In the genomic region with DNA sequence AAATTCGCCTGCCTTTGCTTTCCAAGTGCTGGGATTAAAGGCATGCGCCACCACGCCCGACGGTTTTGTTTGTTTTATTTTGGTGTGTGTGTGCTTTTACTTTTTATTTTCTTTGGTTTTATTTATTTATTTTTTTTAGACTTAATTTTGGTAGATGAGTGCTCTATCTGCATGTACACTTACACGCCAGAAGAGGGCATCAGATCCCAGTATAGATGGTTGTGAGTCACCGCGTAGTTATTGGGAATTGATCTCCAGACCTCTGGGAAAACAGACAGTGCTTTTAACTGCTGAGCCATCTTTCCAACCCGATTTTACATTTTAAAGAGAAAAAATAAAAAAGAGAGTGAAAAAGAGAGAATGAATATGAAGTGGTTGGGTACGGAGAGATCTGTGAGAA, we compare ENCODE assay signal across 9 mouse cellular contexts. TPM values are rescaled to one million over a fixed set of nuclear protein-coding genes. Genes with fewer than 3 reads are reported as not detected.
DNase-seq lines count a peak whose midpoint lies in the region; TF ChIP-seq lines count a peak whose summit lies in the region.
"Had no signal": no experiment of that assay in that cellular context is flagged by ENCODE, and none has a peak within 500 bp of the region (broad histone marks: within the 10 kb centered on the region; RNA-seq: fewer than 3 reads in every experiment).

No protein-coding gene starts in this region.

- H3K27ac ChIP-seq in liver, adult 2 months (replicated peaks; ENCODE audit: insufficient read depth, low read depth, low read length): no peak overlapping the region
- H3K27ac ChIP-seq in cortical plate, adult 2 months (ENCODE audit: insufficient read depth, low read length): no peak overlapping the region
- H3K27ac ChIP-seq: liver, embryonic 13.5 days had no signal

- no peaks in the 10 kb centered on the region for H3K79me2 ChIP-seq in liver, adult 2 months (ENCODE audit: control insufficient read depth, insufficient read depth, low read length)

- H3K9ac ChIP-seq in liver, adult 2 months (ENCODE audit: low read depth, low read length): no peak overlapping the region
- H3K9ac ChIP-seq: liver, embryonic 13.5 days had no signal

- 7% methylated on average over 10 of the region's 10 CpGs for WGBS in liver, adult 2 months

- H3K27me3 ChIP-seq in liver, adult 2 months (ENCODE audit: control insufficient read depth, insufficient read depth, low read length): no peaks in the 10 kb centered on the region
- H3K27me3 ChIP-seq: liver, embryonic 13.5 days had no signal

- no peaks in the 10 kb centered on the region for H3K36me3 ChIP-seq in liver, adult 2 months (ENCODE audit: control insufficient read depth, insufficient read depth, low read length)
- H3K36me3 ChIP-seq: liver, embryonic 13.5 days had no signal

- no peak overlapping the region for H3K4me3 ChIP-seq in liver, adult 2 months (ENCODE audit: insufficient read depth, low read depth, low read length)
- H3K4me3 ChIP-seq in cortical plate, adult 2 months (ENCODE audit: insufficient read depth, low read length): no peak overlapping the region
- H3K4me3 ChIP-seq: liver, embryonic 13.5 days had no signal

- H3K4me1 ChIP-seq in liver, adult 2 months (ENCODE audit: control insufficient read depth, insufficient read depth, low read length): no peaks in the 10 kb centered on the region
- H3K4me1 ChIP-seq in cortical plate, adult 2 months (ENCODE audit: control insufficient read depth, insufficient read depth, low read length): no peaks in the 10 kb centered on the region
- H3K4me1 ChIP-seq: liver, embryonic 13.5 days had no signal

- TF ChIP-seq CTCF in liver, adult 2 months (IDR thresholded peaks at IDR 0.05; ENCODE audit: low read depth, low read length): no peak
- 0 out of 2 replicates have a peak, but pooled peaks have one; percentile 6 for TF ChIP-seq CTCF in cortical plate, adult 2 months (IDR thresholded peaks at IDR 0.05; ENCODE audit: extremely low read depth, insufficient read depth, low read length)

- TF ChIP-seq POLR2A in liver, adult 2 months (IDR thresholded peaks at IDR 0.05; ENCODE audit: extremely low read depth, insufficient read depth, low read length): no peak
- no peak for TF ChIP-seq POLR2A in cortical plate, adult 2 months (IDR thresholded peaks at IDR 0.05; ENCODE audit: extremely low read depth, insufficient read depth, low read length)

- peak; percentile 15 to 41 for DNase-seq in cerebellum, postnatal 10 days
- DNase-seq in cerebellum, adult 11 months: no peak
- peak; percentile 29 for DNase-seq in liver, adult 2 months (ENCODE audit: extremely low read depth, low read depth, low spot score)
- no peak for DNase-seq in liver
- DNase-seq in lung, postnatal 25 days (ENCODE audit: low spot score): peak; percentile 1
- DNase-seq in frontal cortex, postnatal 25 days (ENCODE audit: low spot score in 2 of 2): no peak
- no peak for DNase-seq in left cerebral cortex, adult 8-10 months (ENCODE audit: low spot score in 2 of 2)
- DNase-seq: liver, embryonic 13.5 days had no signal

RNA-seq across cellular contexts. Expression of a gene that starts 36.4 kb away (rescaled TPM):
- total RNA-seq in liver, adult 2 months (2014; rRNA removed): 6.0 and 6.4 TPM in 2 replicates
- 3.2 and 3.4 TPM in 2 replicates for polyA plus RNA-seq in liver, adult 2 months (2012; rRNA removed)
- polyA plus RNA-seq in cortical plate, adult 2 months (2012; rRNA removed): 60.0 and 65.9 TPM in 2 replicates
- 100 to 1,000 TPM in 1 of 4 experiments, 10 to 100 TPM in 3; 85.8 to 104 (median 93.2) TPM for total RNA-seq in left cerebral cortex, adult 8-10 months (2022)

Comparison
In these comparisons a context has a peak if more than half of its experiments do, and no peak if none do; other contexts are left out.
1. DNase-seq: peak in cerebellum, postnatal 10 days (2 of 2), liver, adult 2 months (single experiment) and lung, postnatal 25 days (single experiment); none in cerebellum, adult 11 months (single experiment), liver (single experiment), frontal cortex, postnatal 25 days (0 of 2) and left cerebral cortex, adult 8-10 months (0 of 2).
2. RNA of a gene that starts 36.4 kb away (total RNA-seq): 85.8 to 104 TPM in left cerebral cortex, adult 8-10 months; 6.0 to 6.4 TPM in liver, adult 2 months; every median in the first group is over 10 times any median in the second.